Mouse (Mus musculus): ENCODE data around the gene Cmtm6.
"Not testable (repeated sequence)": the region's sequence is repeated elsewhere in the genome, so short reads cannot be mapped to it uniquely, and the experiment has no call there.

The Cmtm6 gene

DNA sequence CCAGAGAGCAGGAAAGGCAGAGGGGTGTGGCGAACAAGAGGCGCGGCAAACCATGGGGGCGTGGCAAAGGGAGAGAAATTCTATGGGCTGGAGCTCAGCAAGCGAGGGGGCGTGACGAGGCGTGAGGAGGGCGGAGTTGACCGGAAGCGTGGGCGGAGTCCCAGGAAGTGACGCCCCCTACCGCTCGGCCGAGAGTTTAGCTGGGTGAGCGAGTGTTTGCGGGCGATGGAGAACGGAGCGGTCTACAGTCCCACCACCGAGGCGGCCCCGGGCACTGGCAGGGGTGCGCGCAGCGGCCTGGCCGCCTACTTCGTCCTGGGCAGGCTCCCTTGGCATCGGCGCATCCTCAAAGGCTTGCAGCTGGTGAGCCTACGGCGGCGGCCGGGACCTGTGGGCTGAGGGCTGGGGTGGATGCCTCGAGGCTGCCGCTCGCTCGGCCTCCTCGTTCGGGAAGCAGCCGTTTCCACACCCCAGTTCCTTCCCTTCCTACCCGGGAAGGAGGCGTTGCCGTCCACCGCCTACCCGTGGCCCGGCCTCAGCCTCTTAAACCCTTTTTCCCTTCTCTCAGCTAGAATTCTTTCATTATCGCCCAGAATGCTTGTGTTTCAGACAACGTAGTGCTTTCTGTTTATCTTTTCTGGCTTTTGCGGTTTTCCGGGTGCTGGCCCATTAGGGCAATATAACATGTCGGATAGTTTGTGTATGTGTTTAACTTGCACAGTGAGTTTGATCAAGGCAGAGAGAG lies at the start of gene Cmtm6:
Cmtm6 (plus strand) TSS at position 106 of the 745 bp plus-strand sequence.
- DNase-seq (ENCODE audit: low spot score in 2 of 2): peak; percentile 98 to 99

DNA sequence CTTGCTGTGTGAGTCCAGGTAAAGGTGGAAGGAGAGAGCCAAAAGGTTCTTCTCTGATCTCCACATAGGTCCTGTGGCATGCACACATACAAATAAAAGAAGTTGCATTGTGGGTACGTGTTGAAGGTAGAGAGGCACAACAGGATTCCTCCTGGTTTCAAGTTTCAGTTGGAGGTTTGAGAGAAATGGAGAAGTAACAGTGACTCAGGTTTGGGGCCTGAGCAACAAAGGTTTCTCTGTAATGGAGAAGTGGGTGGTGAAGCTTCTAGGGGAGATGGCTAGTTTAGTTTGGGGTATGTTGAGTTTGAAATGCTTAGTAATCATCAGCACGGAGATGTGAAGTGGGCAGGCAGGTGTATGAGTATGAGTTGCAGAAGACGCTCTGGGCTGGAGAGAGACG lies 48.7 kb upstream of the Cmtm6 start:
- DNase-seq (ENCODE audit: low spot score in 2 of 2): no peak

DNA sequence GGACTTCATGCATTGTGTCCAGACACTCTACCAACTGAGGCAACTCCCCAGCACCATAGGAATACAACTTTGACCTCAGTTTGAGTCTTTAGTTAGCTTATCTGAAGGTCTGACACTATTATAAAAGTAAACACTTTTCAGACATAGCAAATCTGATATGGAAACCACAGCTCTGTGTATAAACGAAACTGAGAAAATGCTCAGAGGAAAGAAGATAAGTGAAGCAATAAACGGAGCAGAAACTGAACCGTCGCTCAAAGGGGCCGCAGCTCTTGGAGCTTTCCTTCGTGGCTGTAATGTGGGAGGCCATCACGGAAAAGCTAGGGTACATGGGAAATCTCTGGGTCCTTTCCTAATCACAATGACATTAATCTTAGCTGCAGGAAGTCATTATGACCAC lies 44.7 kb upstream of the Cmtm6 start:
- no peak for DNase-seq (ENCODE audit: low spot score in 2 of 2)

DNA sequence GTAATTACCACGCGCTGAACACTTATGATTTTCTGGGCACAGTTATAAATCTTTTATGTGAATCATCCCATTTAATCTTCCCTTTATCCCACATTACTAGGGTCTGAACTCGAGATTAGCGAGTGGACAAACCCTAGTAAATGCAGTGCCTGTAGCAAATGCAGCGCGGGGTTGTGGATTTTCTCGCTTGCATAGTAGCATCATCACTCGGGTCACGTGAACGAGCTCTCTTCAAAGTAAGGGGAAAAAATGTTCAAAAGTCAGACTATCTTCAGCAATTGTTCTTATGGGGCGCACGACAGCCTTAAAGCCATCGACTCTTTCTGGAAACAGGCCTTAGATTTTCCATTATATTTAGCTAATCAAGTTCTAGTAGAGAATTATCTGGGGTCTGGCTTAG lies 43.3 kb upstream of the Cmtm6 start:
- no peak for DNase-seq (ENCODE audit: low spot score in 2 of 2)

DNA sequence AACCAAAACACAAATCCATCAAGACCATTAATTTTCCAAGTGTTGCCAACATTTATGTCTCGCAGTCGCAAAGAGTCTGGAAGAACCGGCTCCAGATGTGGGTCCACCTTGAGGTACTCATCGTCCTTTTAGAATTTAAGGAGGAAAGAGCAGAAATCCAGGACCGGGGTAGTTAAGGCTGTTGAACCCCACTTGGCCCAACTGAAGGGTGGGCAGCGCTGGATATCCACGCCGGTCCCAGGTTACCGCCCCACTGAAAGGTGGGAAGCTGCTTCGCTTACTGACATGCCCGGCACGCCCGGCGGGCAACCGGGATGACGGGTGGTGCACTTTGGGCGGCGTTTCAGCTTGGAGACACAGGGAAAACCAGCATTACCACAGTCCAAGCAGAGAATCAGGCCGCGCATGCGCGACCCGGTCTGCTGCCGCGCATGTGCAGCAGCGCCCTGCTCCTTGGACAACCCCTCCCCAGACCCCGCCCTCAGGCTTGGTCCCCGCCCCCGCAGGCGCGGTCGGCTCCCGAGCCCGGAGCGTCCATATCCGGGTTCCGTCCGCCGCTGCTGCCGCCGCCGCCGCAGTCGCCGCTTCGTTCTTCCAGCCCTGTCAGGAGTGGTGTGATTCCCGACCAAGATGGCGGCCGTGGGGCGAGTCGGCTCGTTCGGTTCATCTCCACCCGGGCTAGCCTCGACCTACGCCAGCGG lies 42.5 kb upstream of the Cmtm6 start, which contains the start of gene Dync1li1:
Dync1li1 (plus strand) TSS at position 539 of the 701 bp plus-strand sequence.
- peak; percentile 95 to 98 for DNase-seq (ENCODE audit: low spot score in 2 of 2)

DNA sequence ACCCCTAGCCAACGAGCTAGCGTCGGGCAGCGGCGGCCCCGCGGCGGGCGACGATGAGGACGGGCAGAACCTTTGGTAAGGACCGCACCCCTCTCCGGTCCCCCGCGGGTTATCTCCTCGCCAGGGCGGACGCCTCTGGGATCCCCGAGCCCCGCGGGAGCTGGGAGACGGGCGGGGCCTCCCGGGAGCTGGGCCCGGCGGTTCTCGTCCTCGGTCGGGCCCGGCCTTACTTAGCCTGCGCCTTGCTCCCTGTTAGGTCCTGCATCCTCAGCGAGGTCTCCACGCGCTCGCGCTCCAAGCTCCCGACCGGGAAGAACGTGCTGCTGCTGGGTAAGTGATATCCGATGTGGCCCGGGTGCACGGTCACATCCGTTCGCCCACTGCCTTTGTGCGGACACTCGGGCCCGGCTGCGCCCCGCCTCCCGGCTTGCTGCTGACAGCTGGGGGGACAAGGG lies 41.9 kb upstream of the Cmtm6 start:
- peak in 1 of 2 experiments; percentile 47 for DNase-seq (ENCODE audit: low spot score in 2 of 2)

DNA sequence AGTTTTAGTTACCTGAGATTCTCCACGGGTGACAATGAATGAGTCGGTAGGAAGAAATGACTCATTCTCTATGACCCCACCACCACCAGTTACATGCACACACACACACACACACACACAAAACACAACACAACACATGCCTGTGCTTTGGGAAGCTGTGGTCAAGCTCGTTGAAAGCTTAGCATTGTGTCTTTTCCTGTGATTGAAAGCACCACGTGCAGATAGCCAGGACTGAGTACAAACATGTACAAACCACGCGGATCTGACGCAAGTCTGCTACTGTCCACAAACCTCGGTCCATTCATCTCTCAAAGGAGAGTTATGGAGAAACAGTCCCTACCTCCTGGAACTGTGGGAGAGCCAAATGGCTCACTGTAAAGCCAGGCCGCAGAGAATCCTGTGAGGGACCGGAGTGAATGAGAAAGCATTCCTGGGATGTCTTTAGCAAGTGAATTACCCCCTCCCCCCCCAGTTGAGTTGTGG lies 40.8 kb upstream of the Cmtm6 start:
- DNase-seq (ENCODE audit: low spot score in 2 of 2): peak in 1 of 2 experiments; percentile 21

DNA sequence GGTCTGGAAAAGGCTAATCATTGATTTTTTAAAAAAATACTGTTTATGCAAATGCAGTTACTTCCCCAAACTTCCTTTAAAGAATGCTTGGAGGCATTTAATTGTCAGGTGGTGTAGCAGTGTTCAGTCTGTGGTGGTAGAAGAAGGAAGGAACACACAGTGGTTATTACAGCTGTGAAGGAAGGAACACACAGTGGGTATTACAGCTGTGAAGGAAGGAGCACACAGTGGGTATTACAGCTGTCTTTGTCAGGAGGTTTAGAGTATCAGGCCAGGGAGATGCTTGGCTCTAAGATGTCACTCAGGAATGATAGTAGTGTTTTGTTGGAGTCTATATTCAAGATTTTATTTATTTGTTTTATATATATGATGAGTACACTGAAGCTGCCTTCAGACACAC lies 39.8 kb upstream of the Cmtm6 start:
- DNase-seq (ENCODE audit: low spot score in 2 of 2): no peak

DNA sequence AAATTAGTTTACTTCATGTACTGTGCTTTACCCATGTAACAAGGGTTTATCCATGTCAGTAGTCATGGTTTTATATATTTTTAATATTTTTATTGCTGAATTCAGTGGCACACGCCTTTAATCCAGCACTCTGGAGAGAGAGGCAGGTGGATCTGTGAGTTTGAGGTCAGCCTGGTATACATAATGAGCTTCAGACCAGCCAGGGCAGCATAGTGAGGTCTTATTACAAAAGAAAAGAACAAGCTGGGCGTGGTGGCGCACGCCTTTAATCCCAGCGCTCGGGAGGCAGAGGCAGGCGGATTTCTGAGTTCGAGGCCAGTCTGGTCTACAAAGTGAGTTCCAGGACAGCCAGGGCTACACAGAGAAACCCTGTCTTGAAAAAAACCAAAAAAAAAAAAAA lies 35.3 kb upstream of the Cmtm6 start:
- not testable (repeated sequence) for DNase-seq (ENCODE audit: low spot score in 2 of 2)

DNA sequence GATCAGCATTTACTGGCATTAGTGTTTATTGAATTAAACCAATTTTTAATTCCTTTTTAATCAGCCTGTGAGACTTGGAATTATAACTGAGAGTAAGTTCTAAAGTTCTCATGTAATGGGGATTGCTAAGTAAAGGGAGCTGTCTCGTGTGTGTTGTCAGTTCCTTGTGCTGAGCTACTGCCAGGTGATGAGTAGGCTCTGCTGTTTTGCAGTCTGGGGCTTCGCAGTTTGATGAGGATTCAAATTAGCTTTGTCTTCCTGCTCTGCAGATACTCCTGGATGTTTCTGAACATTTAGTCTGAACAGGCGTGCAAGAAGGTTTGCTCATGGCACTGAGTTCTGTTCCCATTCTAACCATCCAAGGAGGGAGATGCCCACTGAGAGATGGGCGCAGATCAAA lies 33.8 kb upstream of the Cmtm6 start:
- no peak for DNase-seq (ENCODE audit: low spot score in 2 of 2)

DNA sequence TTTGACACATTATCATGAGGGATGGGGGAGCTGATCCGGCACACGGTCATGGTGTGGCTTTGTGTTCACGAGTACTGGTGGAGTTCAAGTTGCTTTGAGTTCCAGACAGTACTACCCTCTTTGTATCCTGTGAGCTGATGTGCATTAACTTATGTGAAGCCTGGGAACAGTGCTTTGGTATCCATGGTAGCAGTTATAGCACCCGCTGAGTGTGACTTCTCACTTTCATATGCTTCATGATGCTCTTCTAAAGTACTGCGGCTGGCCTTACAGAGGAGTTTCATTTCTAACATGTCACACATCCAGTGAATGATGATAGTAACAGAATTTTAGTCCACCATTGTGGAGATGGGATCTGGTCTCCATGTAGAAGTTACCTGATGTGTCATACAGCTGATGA lies 33.0 kb upstream of the Cmtm6 start:
- DNase-seq (ENCODE audit: low spot score in 2 of 2): no peak

DNA sequence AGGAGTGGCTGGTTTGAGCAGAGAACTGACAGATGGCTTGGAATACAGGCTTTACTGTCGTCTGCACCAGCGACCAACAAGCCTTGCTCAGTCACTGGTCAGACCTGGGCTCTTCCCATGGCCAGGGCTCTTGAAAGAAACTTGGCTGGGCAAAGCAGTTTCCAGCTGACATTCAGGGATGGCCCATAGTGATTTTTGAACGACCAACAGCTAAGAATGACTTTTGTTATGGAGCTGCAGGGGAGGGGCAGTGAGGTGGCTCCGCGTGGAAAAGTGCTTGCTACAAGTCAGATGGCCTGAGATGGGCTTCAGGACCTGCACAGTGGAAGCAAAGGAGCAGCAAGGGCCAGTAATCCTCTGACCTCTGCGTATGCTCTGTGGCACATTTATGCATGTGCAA lies 31.7 kb upstream of the Cmtm6 start:
- no peak for DNase-seq (ENCODE audit: low spot score in 2 of 2)

DNA sequence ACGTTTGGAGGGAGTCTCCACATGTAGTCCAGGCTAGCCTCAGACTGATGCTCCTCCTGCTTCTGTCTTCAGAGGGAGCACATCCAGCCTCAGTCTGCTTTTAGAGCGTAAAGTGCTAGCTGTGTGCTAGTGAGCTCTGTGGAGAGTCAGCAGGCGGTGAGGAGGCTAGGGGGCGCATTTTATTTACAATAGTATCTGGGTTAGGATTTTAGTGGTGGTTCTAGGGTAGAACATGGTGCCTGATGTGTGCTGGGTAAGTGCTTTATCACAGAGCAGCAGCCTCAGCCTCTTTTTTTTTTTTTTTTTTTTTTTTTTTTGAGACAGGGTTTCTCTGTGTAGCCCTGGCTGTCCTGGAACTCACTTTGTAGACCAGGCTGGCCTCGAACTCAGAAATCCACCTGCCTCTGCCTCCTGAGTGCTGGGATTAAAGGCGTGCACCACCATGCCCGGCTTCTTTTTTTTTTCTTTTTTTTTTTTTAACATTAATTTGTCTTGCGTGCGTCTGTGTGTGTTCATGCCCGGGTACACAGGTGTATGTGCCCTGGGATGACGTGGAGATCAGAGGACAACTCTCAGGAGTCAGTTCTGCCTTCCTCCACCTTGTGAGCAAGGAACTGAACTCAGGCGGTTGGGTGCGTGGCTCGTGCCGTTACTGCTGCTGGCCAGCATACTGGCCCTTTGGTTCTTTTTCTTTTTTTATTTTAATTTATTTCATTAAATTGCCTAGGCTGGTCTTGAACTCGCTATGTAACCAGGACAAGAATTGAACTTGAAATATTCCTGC lies 30.8 kb upstream of the Cmtm6 start:
- DNase-seq (ENCODE audit: low spot score in 2 of 2): no peak

DNA sequence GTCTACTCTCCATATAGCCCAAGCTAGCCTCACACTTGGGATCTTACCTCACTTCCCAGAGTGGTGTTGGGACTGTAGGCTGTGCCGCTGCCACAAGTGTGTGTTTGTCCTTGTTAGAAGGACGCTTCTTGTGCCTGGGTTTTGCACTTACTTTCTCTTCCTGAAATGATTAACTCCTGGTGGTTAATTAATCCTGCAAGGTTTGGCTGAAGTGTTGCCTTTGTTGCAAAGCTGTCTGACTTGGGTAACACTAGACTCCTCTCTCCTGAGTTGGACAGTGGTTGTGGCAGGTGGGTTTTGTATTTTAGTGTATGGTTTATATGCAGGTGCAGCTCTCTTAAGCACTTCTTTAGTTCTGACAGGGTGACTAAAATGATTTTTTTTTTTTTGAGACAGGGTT lies 29.9 kb upstream of the Cmtm6 start:
- DNase-seq (ENCODE audit: low spot score in 2 of 2): no peak

DNA sequence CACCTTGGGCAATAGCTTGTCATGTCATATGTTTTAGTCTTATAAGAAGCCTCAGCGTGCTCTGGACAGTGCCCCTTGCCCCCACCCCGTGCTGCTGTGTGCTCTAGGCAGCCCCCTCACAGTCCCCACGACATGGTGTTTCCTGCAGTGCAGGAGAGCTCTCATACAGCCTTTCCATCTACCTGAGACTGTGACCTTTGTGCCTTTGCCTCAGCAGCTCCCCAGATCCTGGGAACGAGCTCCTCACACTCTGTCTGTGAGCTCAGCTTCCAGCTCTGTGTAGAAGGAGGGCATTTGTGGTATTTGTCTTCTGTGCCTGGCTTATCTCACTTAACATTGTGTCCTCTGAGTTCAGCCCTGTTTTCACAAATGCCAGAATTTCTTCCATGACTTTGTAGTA lies 29.0 kb upstream of the Cmtm6 start:
- DNase-seq (ENCODE audit: low spot score in 2 of 2): no peak

DNA sequence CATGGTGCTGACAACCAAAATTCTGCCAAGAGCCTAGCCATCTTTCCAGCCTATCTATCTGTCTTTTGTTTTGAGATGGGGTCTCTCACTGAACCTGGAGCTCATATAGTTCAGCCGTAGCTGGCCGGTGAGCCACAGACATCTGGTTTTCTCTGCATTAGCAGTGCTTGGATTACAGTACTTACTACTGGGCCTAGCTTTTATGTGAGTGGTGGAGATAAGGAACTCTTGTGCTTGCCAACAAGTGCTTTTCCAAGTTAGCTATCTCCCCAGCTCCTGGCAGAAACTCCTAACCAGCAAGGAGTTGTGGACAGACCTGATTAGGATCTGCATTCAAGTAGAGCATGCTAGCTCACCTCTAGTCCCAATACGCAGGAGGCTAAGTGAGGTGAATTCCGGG lies 23.1 kb upstream of the Cmtm6 start:
- DNase-seq (ENCODE audit: low spot score in 2 of 2): no peak

DNA sequence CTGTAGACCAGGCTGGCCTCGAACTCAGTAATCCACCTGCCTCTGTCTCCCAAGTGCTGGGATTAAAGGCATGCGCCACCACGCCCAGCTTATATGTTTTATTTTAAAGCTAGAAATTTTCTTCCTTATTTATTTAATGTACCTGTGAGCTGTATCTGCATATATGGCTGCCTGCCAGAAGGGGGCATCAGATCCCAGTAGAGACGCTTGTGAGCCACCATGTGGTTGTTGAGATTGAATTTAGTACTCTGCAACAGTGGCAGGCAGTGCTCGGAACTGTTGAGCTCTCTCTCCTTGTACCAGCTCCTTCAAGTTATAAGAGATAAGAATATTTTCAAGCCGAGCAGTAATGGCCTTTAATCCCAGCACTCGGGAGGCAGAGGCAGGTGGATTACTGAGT lies 20.6 kb upstream of the Cmtm6 start:
- no peak for DNase-seq (ENCODE audit: low spot score in 2 of 2)

DNA sequence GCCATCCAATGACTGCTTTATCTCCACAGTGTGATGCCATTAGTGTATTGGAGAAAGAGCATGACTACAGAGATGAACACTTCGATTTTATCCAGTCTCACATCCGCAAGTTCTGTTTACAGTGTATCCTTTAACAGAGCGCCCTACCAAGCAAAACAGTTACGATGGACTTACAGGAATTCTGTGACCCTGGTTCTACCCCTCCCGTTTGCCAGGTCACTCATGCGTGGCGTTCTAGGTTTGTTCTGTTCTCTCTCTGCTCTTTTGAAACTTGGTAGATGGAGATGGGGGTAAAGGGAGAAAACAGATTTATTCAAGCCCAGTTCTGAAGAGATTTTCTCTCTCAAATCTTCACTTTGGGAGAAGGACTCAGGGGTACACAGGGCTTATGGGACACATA lies 17.4 kb upstream of the Cmtm6 start:
- DNase-seq (ENCODE audit: low spot score in 2 of 2): no peak

DNA sequence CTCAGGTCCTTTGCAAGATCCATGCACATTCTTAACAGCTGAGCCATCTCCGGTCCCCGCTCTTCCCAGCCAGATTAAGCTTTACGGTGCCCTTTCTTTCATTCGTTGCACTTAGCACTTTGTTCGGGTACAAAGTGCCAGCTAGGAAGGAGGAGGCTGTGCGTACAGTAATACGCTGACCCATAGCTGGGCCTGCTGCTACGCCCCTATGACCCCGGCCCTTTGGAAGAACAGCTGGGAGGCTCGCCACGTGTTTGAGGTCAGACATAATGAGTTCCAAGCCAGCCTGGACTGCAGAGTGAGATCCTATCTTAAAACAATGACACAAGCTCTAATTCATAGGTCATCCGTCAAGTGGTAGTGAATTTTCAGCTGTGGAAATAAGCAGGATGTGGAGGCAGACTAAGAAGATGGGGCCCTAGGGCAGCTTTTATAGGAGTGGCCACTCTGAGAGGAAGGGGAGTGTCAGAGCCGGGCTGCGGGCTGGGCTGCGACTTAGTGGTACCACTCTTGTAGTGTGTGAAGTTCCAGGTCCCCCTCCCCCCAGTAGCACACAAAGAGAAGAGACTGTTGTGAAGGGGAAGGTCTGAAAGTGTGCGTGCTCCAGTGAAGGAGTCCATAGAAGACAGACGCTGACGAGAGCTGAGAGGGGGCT lies 14.1 kb upstream of the Cmtm6 start:
- DNase-seq (ENCODE audit: low spot score in 2 of 2): no peak

DNA sequence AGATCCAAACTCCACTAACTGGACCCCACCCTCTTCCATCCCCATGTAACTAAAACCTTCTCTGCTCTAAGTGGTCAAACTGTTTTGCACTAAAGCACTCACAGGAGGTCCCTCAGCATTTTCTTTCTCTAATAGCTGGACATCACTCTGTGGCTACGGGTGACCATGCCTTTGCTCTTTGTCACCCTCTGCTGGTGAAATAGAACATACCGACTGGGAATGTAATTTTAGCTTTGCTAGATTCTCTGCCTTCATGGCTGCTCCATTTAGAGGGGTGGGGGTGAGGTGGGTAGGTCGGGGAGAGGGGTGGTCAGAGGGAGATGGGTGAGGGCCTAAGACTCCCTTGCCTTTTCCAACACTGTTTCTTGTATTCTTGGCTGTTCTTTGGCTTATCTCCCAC lies 3.6 kb upstream of the Cmtm6 start:
- DNase-seq (ENCODE audit: low spot score in 2 of 2): no peak

DNA sequence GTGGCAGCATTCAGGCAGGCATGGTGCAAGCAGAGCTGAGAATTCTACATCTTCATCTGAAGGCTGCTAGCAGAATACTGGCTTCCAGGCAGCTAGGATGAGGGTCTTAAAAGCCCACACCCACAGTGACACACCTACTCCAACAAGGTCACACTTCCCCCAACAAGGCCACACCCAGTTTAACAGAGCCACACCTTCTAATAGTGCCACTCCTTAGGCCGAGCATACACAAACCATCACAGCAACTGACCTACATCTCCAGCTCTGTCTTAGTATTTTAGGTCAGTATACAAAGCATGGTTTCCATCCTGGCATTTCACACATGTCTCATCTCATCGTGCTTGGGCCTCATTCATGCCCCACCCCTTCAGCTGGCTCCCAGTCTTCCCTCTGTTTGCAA lies 2.5 kb upstream of the Cmtm6 start:
- not testable (repeated sequence) for DNase-seq (ENCODE audit: low spot score in 2 of 2)
